Mouse (Mus musculus) forelimb bud, embryonic 11.5 days (tissue): ENCODE measurements around the gene E2f8.
A peak's percentile ranks its signal among the peaks of the same experiment; 100 is the strongest.

Experiments
- DNase-seq: peaks from one replicate; pipeline ENCODE4 v3.0.0-alpha.2; 2012; ENCODE audit warnings: low read depth, low spot score

The E2f8 gene

DNA sequence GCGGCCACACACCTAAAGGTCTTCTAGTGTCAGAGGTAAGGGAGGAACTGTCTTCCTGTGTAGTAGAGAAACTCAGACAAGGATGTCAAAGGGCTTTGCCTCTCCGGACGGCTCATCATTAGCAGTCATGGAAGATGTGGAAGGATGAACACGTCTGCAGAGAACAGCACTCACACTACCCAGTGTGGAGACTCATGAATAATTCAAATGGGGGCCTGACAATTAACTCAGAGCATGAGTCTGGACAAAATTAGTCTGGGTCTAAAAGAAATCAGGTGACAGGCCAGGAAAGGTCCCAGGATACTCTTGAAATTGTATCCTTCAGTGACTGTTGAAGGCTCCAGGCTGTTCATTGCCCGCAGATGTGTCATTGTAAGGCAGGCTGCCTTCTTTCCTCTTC, 9.6 kb upstream of the E2f8 start:
- no peak for DNase-seq

DNA sequence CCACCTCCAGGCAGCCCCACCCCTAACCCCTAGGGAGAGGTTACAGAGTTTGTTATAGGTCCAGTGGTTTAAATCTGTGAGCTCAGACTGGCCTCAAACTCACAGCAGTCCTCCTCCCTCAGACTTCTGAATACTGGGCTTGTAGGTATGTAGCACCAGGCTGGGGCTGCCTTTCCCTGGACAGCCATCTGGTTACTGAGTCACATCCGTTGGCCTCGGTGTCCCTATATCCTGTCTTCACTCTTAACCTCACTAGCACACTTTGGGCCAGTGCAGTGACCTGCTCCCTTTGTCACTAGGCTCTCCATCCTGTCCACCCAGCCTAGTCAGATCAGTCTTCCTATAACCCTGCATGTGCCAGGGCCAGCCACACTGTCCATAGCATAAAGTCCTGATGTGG, 7.4 kb upstream of the E2f8 start:
- DNase-seq, result no peak

DNA sequence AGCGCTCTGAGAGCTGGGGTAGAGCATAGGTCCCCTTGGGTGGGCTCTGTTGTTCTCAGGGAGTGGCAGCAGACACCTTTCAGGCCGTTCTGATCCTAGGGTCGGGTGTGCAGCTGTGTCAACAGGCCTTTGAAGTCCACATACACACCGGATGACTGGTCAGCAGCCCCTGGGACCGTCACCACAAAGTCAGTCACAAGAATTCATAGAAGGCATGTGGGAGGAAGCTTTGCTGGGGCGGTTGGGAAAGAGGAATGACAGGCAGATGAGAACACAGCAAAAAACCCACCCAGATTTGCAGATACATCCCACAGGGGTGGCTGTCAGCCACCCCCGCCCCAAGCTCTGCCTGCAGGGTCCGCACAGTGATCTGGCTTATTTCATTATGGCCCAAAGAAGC, 6.6 kb upstream of the E2f8 start:
- DNase-seq, result no peak

DNA sequence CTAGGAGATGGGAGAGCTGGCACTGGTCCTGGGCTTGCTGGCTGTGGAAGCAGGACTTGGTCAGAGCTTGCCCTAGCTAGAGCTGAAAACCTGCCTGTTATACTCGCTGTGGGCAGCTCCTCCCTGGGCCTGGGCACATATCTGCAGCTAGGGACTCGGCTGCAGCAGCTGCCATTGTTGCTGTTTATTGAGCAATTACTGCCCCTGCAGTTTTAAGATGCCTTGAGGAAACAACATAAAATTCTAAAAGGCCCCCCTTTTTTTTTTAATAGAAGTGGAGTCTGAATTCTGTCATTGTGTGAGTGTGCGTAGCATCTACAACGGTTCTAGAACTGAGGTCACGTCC, 2.8 kb upstream of the E2f8 start:
- DNase-seq, result no peak

DNA sequence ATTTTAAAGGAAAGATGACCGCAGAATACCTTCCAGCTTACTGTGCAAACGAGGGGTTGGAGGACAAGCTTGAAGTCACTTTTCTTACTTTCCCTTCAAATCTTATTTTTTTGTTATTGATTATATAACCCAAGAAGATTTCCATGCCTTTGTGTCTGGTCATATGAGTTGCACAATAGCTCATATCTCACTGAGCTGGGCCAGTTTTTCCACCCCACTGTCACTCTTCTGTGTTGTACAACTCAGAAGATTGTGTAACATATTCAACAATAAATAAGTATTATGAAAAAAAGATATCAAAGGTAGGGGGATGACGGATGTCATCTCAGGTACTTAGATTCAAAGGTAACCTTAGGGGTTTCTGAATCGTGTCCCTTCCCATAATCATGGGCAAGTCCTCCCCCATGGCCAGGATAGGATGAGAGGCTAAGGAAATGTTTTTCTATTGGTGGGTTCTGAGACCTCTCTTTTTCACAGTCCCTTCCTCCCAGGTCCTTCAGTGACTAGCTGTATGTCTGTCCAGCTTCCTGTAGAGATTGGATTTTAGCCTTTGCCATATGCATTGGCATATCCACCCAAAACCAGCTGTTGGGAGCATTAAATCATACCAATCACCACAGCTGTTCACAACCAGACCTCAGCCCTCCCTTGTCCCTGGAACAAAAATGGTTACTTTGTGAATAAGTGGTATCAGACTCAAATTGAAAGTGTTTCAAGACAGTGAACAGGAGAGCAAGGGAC, 2.3 kb upstream of the E2f8 start:
- DNase-seq, result no peak

DNA sequence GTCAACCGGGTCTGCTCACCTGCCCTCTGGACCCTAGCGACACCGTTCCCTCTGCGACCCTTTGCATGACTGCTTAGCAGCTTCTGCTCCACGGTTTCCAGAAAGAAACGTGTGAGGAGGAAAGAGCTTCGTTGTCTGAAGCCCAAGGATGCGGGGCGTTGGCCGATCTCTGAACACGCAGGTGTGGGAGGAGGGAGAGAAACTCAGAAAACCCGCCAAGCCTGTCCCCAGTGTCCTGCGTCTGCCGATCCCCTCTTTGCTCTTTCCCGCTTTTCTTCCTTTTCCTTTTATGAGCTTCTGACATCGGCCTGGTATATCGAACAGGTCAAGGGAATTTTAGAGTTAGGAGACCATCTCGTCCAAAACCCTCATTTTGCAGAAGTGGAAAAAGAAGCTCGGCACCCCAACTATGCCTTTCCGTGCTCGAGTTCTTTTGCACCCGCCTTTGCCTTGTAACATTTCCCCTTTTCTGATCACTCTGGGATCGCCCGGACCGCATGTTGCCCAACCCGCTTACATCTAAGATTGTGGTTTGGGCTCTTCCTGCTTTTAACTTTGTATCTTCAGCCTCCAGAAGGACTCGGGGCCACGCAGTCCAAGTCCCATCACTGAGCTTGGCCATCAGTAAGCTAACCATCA, 694 bp upstream of the E2f8 start:
- no peak for DNase-seq

DNA sequence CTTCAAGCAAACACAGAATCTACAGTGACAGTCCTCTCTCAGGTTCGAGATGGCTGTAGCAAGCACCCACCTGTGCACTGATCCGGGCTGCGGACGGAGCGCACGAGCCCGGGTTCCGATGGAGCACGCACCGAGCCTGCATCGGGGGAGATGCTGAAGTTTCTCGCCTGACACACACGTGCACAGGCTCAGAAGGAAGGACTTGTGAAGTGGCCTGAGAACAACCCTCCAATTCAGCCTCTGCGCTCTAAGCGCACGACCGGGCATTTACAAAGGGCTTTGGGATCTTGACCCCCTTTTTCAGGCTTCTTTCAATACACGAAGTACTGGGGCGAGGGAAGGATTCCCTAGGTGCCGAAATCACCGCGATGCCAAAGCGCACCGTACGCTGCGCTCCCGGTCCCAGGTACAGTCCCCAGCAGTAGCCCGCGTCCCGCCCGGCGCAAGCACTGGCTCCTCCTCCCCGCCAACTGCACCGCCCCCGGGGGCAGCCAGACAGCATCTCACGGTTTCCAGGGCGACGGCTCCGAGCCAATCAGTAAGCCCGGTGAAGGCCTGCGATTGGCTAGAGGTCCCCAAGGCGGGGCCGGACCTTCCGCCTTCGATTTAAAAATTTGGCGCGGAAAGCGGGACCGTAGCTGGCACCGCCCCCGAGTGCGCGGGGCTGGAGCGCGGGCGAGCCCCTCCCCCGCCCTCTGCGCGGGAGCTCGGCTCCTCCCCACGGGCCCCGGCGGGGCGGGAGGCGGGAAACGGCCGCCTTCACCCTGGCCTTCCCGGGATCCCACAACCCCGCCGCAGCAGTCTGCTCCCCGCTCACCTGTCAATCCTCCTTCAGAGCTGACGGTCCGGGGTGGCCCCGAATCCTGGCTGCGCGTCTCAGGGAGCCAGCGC, 560 bp downstream of the E2f8 start:
- DNase-seq, result peak; percentile 97

DNA sequence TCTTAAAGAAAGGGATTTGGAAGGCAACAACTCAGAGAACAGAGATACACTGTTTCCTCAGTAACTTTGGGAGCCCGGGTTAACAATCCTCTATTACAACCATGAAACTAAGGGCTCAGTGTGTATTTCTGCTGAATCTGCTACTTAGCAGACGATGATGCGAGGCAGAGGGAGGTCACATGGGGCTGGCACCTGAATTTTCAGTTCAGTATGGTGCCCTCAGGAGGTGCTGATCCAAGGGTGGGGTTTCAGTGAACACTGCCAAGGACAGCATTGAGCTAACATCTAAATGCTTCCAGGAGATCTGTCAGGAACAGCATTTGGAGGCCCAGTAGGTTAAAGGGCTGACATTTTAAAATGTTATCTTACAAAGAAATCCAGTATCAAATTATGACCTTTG, 1.8 kb downstream of the E2f8 start:
- DNase-seq, result no peak

DNA sequence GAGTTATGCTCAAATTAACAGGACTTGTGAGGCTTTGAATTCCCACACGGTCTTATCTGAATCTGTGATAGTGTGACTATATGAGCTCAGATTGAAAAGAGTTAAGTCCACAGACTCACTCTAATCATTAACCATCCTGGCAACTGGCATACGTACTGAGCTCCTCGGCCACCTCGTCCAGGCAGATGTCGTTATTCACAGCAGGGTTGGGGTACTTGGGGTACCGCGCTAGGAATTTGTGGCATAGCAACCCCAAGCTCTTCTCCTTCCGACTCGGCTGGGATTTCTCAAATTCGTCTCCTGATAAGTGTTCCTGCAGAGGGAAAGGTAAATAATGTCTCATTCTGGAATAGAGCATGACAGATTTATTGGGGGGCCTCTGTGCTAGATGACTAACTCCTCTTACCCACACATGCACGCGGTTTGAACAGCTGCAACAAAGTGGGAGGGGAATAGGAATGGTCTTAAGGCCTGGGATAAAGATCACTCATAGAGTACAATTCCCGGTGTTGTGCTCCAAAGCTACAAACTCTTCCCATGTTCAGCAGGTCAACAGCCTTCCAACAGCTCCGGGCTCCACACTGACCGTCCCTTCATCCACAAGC, 3.5 kb downstream of the E2f8 start:
- DNase-seq, result no peak

DNA sequence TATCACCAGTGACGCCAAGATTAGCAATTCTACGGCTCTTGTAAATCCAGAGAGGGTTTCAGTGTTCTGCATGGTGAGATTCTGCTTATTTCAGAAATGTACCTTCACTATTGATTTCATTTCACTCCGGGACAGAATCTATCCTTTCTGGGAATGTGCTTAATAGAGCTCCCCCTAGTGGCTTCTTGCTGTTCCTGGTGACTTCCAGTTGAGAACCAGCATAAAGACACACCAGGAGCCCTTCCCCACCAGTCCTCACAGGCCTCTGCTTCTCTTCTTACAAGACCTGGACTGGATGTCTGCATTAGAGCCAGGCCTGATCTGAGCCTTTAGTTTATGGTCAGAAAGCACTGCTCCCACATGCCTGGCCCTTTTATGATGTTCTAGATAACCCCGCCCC, 4.9 kb downstream of the E2f8 start:
- DNase-seq, result peak; percentile 65

DNA sequence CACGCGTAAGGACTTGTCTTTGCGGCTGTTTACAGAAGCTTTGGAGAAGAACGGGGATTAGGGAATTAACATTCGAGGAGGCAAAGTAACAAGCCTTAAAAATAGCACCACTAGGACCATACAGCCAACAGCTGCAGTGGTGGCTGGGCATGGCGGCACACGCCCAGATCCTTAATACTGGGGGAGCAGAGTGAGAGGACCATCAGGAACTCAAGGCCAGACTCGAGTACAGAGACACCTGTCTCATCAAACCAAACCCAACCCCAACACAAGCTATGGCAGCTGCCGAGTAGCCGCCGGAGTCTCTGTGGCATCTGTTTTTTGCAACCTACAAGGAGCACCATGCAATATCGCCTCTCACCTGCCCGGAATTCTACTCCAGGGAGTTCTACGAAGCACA, 6.3 kb downstream of the E2f8 start:
- DNase-seq, result no peak

DNA sequence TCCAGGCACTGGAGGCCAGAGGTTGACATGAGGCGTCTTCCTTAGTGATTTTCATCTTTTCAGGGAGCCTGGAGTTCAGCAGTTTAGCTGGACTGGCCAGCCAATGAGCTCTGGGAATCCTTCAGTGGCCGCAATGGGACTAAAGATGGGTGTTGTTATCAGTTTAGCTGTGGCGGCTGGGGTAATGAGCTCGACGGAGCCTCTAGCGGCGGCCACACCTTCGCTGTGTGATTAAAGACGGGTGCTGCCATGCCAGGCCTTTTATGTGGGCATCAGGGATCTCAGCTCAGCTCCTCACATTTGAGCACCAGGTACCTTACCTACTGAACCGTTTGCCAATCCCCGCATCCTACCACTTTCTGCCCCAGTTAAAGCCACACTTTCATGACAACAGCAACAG, 10.1 kb downstream of the E2f8 start:
- no peak for DNase-seq

DNA sequence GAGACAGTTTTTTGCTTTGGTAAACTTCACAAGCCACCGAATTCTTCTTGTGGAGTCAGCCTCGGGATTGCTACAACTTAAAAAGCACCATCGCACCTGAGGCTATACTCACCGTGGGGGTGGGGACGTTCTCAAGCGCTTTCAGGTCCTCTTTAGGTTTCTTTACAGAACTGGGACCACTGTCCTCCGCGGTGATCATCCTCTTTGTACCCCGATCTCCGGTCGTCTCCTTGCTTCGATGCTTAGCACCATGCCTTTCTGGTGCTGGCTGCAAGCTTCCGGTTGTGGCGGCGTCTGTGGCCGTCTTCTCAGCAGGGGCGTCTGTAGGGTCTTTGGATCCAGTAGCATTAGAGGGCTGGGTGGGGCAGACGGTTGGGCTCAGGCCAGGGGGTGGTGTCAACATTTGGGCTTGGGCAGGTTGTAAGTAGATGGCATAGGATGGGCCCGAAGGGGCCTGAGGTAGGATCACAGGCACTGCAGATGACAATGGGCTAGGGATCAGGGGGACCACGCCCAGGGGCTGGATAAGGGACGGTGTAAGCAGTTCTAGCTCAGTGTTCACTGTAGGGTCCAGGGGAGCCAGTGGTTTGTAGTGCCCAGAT, 10.7 kb downstream of the E2f8 start:
- DNase-seq, result no peak

DNA sequence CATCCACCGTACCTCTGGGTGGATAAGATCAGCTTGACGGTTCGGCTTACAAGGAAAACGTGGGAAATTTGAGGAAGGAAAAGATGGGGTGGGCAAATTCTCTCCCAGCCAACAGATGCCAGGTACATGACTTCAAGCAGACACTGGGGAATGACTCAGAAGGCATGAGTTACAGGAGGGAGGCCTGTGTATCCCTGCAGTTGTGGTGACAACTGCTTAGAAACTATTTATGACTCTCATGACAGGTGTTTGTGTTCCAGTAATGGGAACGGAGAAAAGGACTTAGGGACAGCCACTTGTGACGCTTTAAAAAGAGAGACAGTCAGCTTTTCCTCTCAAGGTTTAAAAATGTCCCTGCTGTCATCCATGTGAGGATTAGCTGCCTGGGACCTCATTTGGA, 11.3 kb downstream of the E2f8 start:
- DNase-seq, result no peak

DNA sequence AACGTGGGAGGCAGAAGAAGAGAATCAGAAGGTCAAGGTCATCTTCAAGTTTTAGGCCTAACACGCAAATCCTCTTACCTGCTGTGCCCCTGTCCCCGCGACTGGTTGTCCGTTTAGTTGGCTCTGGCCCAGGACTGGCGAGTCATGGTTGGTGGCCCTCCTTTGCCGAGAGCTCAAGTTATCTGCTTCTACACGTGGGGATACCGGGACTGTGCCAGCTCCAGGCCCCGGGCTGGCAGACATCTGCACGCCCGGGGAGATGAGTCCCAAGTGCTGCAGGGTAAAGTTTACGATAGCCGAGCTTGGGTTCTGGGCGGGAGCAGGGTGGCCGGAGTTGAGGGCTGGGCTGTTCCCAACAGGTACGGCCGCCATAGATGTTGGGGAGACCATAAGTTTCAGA, 13.8 kb downstream of the E2f8 start:
- no peak for DNase-seq

DNA sequence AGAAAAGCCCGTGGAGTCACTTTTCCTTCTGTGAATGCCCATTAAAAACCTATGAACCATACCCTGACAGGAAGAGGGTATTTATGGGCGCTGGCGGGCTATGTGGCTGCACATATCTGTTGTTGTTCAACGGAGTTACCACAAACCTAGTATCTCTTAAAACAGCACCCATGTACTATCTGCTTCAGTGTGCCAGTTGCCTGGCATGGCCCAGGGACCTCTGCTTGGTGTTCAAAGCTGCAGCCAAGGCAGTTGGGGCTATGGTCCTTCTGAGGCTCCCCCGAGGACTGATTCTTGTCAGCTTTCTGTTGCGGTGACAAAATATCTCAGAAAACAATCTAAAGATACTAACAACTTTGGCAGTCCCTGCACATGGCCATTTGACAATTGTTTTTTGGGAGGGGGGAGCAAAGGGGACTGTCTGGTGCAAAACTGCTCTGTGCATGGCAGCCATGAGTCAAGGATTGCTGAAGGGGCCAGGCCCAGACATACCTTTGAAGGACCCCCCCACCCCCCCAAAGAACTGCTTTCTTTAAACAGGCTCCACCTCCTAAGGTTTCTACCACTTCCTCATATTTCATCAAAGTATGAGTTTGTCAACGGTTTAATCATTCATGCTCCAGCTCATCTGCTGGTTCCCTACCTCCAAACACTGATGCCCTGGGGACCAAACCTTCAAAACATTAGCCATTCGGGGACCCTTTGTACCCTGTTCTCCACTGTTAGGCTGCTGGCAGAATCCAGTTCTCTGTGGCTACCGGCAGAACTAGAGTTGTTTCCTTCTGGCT, 16.5 kb downstream of the E2f8 start:
- DNase-seq, result no peak

DNA sequence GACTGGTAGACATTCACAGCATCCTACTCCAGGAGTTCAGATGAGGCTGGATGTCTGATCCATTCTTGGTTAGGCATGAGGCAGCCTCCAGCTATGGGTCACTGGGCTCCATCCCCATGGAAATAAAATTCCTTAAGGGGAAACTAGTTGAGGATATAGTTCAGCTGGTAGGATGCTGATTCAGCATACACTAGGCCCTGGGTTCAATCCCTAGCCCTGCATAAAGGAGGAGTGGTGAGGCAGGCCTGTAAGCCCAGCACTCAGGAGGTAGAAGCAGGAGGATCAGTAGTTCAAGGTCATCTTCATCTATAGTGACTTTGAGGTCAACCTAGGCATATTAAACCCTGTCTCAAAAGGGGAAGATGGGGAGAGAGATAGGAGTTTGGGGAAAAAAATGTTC, 17.2 kb downstream of the E2f8 start:
- no peak for DNase-seq

DNA sequence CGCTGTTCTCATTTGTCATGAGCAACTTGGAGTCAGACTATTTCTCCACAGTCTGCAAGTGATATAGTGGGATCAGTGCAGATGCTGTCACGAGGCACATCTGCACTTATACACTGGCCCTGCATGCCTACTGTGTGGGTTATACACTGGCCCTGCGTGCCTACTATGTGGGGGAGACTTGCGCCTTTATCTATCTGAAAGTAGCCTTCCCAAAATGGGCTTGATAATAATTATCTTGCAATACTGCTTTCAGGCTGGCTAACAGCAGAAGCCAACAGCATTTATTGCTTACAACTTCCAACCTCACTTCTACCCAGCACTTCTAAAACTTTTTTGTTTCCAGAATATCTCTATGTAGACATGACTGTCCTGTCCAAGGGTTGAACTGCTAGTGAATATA, 19.6 kb downstream of the E2f8 start:
- no peak for DNase-seq

DNA sequence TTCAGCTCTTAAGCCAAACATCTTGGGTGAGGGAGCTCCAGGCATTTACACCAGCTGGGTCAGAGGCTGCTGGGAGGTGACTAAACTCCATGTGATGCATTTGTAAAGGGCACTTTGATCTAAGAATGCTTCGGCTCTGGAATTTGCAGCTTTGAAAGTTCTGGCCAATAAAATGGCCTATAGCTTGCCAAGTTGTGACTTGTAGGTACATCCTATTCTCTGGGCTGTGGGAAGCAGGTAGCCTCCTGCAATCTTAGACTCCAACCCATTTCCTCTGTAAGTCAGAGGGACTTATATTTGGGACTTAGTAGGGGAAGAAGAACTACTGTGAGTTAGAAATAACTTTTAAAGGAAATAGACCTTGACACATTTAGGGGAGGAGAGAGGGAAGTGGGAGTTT, 20.4 kb downstream of the E2f8 start:
- DNase-seq, result no peak

DNA sequence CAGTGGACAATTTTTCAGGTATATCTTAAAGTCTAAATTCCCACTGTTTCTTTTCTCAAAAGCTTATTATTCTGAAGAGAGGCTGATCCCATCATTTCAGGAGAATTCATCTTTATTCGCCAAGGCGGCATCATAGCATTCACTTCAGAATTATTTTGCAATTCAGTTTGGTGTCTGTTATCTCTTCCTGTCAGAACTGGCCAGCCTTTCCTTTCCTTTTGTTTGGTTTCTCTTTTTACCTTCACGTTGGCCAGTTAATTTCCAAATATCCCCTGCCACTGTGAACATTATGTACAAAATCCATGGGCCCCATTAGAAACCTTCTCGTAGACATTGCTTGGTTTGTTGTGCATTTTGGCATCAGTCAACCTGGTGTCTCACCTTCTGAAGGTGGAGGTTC, 22.0 kb downstream of the E2f8 start:
- no peak for DNase-seq

DNA sequence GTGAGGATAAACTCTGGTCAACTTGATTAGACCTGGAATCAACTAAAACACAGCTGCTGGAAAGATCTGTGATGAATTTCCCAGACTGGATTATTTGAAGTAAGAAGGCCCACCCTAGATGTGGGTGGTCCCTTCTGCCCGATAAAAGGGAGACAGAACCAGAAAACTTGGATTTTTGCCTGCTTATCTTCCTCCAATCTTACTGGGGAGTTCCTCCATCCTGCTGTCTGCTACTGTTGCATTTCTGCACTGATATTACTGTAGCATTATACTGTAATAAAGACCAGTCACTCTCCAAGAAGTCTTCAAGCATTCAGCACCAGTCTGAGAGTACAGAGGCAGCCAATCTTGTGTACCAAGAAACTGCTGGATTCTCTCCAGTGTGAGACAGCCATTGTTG, 23.1 kb downstream of the E2f8 start:
- no peak for DNase-seq
